Mouse (Mus musculus): Measurements from ENCODE around the gene Zdhhc19. TPM values are rescaled to one million over a fixed set of nuclear protein-coding genes. Genes with fewer than 3 reads are reported as not detected.
"Not testable (repeated sequence)": the region's sequence is repeated elsewhere in the genome, so short reads cannot be mapped to it uniquely, and the experiment has no call there.

Gene Zdhhc19
- polyA plus RNA-seq, 1 experiment from 2014 or later = not detected

- no peak overlapping the region for H3K4me3 ChIP-seq (ENCODE audit: low read depth, low read length)
- ATAC-seq = peak; percentile 80
- H3K4me1 ChIP-seq (ENCODE audit: insufficient read depth, low read depth, low read length) = no peaks in the 10 kb centered on the region
- H3K27ac ChIP-seq (ENCODE audit: low read length) = no peak overlapping the region
- 35% methylated on average over 2 of the region's 2 CpGs for WGBS
- H3K9me3 ChIP-seq (ENCODE audit: low read length) = no peaks in the 10 kb centered on the region
- no peaks in the 10 kb centered on the region for H3K36me3 ChIP-seq (ENCODE audit: insufficient read depth, low read length)
- TF ChIP-seq EP300 (IDR thresholded peaks at IDR 0.05) = 0 out of 2 replicates have a peak, but pooled peaks have one; percentile 14
- TF ChIP-seq CTCF (IDR thresholded peaks at IDR 0.05) = no peak
- no peak overlapping the region for H3K9ac ChIP-seq (replicated peaks; ENCODE audit: low read depth)
- peak; percentile 52 for DNase-seq (ENCODE audit: low spot score)
- no peaks in the 10 kb centered on the region for H3K27me3 ChIP-seq (replicated peaks; ENCODE audit: insufficient read depth, low read length)
- H3K4me2 ChIP-seq (replicated peaks; ENCODE audit: low read depth, low read length) = no peak overlapping the region
These were observed 16.6 kb upstream of the Zdhhc19 start for GRCm38 (mm10) chr16:32479415-32479814.

DNA sequence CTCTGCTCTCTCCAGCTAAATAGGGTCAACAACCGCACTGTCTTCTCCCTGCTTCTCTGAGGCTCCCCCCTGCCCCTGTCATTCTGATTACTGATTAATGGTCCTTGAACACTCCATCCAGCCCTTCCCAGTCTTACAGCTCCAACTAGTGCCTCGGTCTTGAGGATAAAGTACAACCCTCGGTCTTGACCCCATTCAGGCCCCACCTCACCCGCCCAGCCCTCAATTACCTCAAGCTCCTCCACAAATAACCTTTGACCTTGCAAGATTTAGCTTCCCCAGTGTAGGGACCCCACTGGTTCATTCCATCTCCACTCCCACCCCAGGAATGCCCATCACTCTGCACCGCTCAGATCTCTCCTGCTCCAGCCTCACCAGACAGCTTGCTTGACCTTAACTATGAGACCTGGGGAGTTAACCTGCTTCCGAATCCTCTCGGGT, 11.6 kb upstream of the Zdhhc19 start:
- ATAC-seq (no peak), DNase-seq (ENCODE audit: low spot score) (no peak)
- TF ChIP-seq EP300 (IDR thresholded peaks at IDR 0.05) (no peak), CTCF (IDR thresholded peaks at IDR 0.05) (no peak)
- H3K4me3 ChIP-seq (ENCODE audit: low read depth, low read length) = no peak overlapping the region
- WGBS = 26% methylated on average over 7 of the region's 7 CpGs
- 0 out of 2 replicates have a peak, but pooled peaks cover 4% of the 10 kb centered on the region for H3K4me1 ChIP-seq (ENCODE audit: insufficient read depth, low read depth, low read length)
- no peaks in the 10 kb centered on the region for H3K9me3 ChIP-seq (ENCODE audit: low read length)
- H3K9ac ChIP-seq (replicated peaks; ENCODE audit: low read depth) = no peak overlapping the region
- no peak overlapping the region for H3K4me2 ChIP-seq (replicated peaks; ENCODE audit: low read depth, low read length)
- H3K27me3 ChIP-seq (replicated peaks; ENCODE audit: insufficient read depth, low read length) = no peaks in the 10 kb centered on the region
- H3K36me3 ChIP-seq (ENCODE audit: insufficient read depth, low read length) = no peaks in the 10 kb centered on the region
- H3K27ac ChIP-seq (ENCODE audit: low read length) = no peak overlapping the region

- Histone ChIP-seq H3K9me3 (ENCODE audit: low read length) (no peaks in the 10 kb centered on the region), H3K27ac (ENCODE audit: low read length) (no peak overlapping the region), H3K4me2 (replicated peaks; ENCODE audit: low read depth, low read length) (no peak overlapping the region), H3K4me3 (ENCODE audit: low read depth, low read length) (no peak overlapping the region), H3K4me1 (ENCODE audit: insufficient read depth, low read depth, low read length) (0 out of 2 replicates have a peak, but pooled peaks cover 4% of the 10 kb centered on the region), H3K36me3 (ENCODE audit: insufficient read depth, low read length) (no peaks in the 10 kb centered on the region), H3K27me3 (replicated peaks; ENCODE audit: insufficient read depth, low read length) (no peaks in the 10 kb centered on the region), H3K9ac (replicated peaks; ENCODE audit: low read depth) (no peak overlapping the region)
- 55% methylated on average over 2 of the region's 2 CpGs for WGBS
- ATAC-seq = no peak
- no peak for DNase-seq (ENCODE audit: low spot score)
- TF ChIP-seq CTCF (IDR thresholded peaks at IDR 0.05) (no peak), EP300 (IDR thresholded peaks at IDR 0.05) (no peak)
These were observed 10.9 kb upstream of the Zdhhc19 start for GRCm38 (mm10) chr16:32485209-32485608.

DNA sequence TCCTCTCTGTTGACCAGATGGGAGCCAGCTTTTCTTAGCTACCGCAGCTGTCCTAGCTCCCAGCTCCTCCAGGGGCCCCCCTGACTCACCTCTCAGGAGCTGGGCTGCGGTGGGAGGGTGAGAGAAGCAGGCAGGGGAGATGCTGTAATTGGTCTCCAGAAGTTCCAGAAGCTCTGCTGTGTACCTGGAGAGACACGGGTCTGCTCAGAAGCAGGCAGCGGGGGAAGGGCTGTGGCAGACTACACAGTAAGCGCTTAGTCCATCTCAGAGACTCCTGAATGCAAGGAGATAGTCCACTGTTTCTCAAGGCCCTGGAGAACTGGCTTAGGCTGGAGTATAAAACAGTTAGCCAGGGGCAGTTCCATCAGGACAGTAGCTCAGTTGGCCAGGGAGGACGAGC, 10.0 kb upstream of the Zdhhc19 start:
- 75% methylated on average over 6 of the region's 6 CpGs for WGBS
- DNase-seq (ENCODE audit: low spot score) (no peak), ATAC-seq (no peak)
- Histone ChIP-seq H3K27ac (ENCODE audit: low read length) (no peak overlapping the region), H3K9ac (replicated peaks; ENCODE audit: low read depth) (no peak overlapping the region), H3K4me3 (ENCODE audit: low read depth, low read length) (no peak overlapping the region), H3K36me3 (ENCODE audit: insufficient read depth, low read length) (no peaks in the 10 kb centered on the region), H3K27me3 (replicated peaks; ENCODE audit: insufficient read depth, low read length) (no peaks in the 10 kb centered on the region), H3K4me1 (ENCODE audit: insufficient read depth, low read depth, low read length) (0 out of 2 replicates have a peak, but pooled peaks cover 4% of the 10 kb centered on the region), H3K4me2 (replicated peaks; ENCODE audit: low read depth, low read length) (no peak overlapping the region), H3K9me3 (ENCODE audit: low read length) (no peaks in the 10 kb centered on the region)
- TF ChIP-seq EP300 (IDR thresholded peaks at IDR 0.05) = no peak
- no peak for TF ChIP-seq CTCF (IDR thresholded peaks at IDR 0.05)

DNA sequence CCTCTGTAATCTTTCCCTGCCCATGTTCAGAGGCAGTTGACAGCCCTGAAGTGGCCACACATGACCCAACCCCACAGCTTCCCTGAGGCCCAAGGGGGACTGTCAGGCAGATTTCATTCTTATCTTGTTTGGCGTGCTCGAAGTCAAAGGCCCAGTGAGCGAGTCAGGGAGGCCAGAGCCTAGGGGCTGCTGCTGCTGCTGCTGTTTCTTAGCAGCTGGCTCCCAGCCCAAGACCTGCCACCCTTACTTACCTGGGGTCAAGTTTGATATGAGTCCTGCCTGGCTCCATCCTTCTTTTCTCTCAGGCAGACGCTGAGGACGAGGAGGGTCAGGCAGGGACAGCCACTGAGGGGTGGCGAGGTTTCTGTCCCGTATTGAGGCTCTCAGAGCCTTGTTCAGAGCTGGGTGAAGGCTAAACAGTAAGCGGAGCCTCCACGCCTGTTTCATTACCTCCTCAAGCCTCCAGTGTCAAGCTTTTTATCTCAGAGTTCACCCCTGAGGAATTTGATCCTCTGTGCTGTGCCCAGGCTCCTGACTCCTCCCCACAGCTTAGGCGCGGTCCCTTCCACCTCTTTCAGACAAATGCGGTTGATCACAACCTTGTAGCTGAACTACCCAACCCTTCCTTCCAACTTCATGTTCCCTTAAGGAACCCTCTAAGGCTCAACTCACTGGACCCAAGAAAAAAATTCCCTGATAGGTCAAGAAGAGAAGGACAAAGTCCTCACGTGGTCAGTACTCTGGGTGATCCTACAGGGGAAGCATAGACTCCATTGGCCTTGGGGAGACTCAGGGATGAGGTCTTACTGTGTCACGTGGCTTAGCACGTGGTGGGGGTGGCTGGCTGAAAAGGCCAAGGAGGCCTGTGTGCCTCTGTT, 8.6 kb upstream of the Zdhhc19 start, which contains the start of gene Slc51a:
Gene Slc51a (minus strand): TSS at position 646 of the 878 bp plus-strand sequence.
- ATAC-seq = peak; percentile 41; the same call in 1 of the 2 replicates
- H3K4me3 ChIP-seq (ENCODE audit: low read depth, low read length) = no peak within 1 kb of the TSS
- whole genome bisulfite sequencing = 24% methylated on average over 15 of the region's 15 CpGs
- no peak for TF ChIP-seq EP300 (IDR thresholded peaks at IDR 0.05)
- no peak for TF ChIP-seq CTCF (IDR thresholded peaks at IDR 0.05)
- H3K36me3 ChIP-seq (ENCODE audit: insufficient read depth, low read length) = no peaks in the 10 kb centered on the region
- 0 out of 2 replicates have a peak, but pooled peaks cover 4% of the 10 kb centered on the region for H3K4me1 ChIP-seq (ENCODE audit: insufficient read depth, low read depth, low read length)
- H3K4me2 ChIP-seq (replicated peaks; ENCODE audit: low read depth, low read length) = no peak within 1 kb of the TSS
- H3K27me3 ChIP-seq (replicated peaks; ENCODE audit: insufficient read depth, low read length) = no peaks in the 10 kb centered on the region
- no peaks in the 10 kb centered on the region for H3K9me3 ChIP-seq (ENCODE audit: low read length)
- H3K9ac ChIP-seq (replicated peaks; ENCODE audit: low read depth) = no peak within 1 kb of the TSS
- no peak within 1 kb of the TSS; the same call in 1 of the 2 replicates for H3K27ac ChIP-seq (ENCODE audit: low read length)
- DNase-seq (ENCODE audit: low spot score) = no peak

DNA sequence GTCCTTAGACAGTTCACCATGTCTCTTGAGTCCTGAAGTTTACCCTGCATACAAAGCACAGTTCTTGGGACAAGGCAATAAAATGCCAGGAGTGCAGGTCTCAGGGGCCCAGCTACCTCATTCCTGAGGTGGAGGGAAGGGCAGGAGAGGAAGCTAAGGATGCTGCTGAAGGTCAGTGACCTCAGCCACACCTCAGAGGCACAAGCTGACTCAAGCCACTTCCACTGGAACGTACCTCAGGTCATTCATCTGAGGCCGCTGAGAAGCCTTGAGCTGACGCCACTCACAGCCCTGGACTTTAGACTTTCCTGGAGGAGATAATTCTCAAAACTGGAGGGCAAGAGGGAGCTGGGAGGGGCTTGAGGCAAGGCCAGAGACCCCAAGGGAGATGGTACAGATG, 7.1 kb upstream of the Zdhhc19 start:
- 92% methylated on average over 3 of the region's 3 CpGs for WGBS

GRCm38 (mm10) chr16:32494371-32494770, 1.7 kb upstream of the Zdhhc19 start:
- H3K4me1 ChIP-seq (ENCODE audit: insufficient read depth, low read depth, low read length); ATAC-seq: not testable (repeated sequence)
- WGBS = 56% methylated on average over 6 of the region's 6 CpGs

More for the DNA sequence above, 7.1 kb upstream of the Zdhhc19 start:
- Histone ChIP-seq H3K9ac (replicated peaks; ENCODE audit: low read depth) (no peak overlapping the region), H3K4me3 (ENCODE audit: low read depth, low read length) (no peak overlapping the region), H3K9me3 (ENCODE audit: low read length) (no peaks in the 10 kb centered on the region), H3K4me2 (replicated peaks; ENCODE audit: low read depth, low read length) (no peak overlapping the region), H3K27me3 (replicated peaks; ENCODE audit: insufficient read depth, low read length) (no peaks in the 10 kb centered on the region), H3K4me1 (ENCODE audit: insufficient read depth, low read depth, low read length) (0 out of 2 replicates have a peak, but pooled peaks cover 4% of the 10 kb centered on the region), H3K27ac (ENCODE audit: low read length) (no peak overlapping the region), H3K36me3 (ENCODE audit: insufficient read depth, low read length) (no peaks in the 10 kb centered on the region)
- no peak for TF ChIP-seq EP300 (IDR thresholded peaks at IDR 0.05)
- no peak for ATAC-seq
- DNase-seq (ENCODE audit: low spot score) = no peak

More at GRCm38 (mm10) chr16:32494371-32494770, 1.7 kb upstream of the Zdhhc19 start:
- H3K27me3 ChIP-seq (replicated peaks; ENCODE audit: insufficient read depth, low read length); H3K4me3 ChIP-seq (ENCODE audit: low read depth, low read length); H3K4me2 ChIP-seq (replicated peaks; ENCODE audit: low read depth, low read length); H3K9me3 ChIP-seq (ENCODE audit: low read length); H3K27ac ChIP-seq (ENCODE audit: low read length); H3K9ac ChIP-seq (replicated peaks; ENCODE audit: low read depth); DNase-seq (ENCODE audit: low spot score); H3K36me3 ChIP-seq (ENCODE audit: insufficient read depth, low read length): not testable (repeated sequence)
